Mouse (Mus musculus) lung, postnatal 0 days (tissue): ENCODE measurements at regions not wholly inside any gene's neighbourhood (a gene's known extent, or its start where the extent isn't known, plus 50 kb on each side); places are given as distances from the start of the nearest gene placed in this dataset.
A peak's percentile ranks its signal among the peaks of the same experiment; 100 is the strongest.

Experiments used
- ATAC-seq: fragments of 200-750 bp; cut with Nextera tagmentation; 2 replicates; pipeline ENCODE4 v1.8.0; 2017; ENCODE audit warnings: moderate library complexity
- DNase-seq: peaks from one replicate; pipeline ENCODE4 v3.0.0-alpha.2; 2016; ENCODE audit warnings: low spot score
- H3K27ac ChIP-seq: fragments of 300-500 bp; sonication (generic); 2 replicates; pipeline ENCODE4 v1.5.1; 2014; ENCODE audit warnings: antibody characterized with exemption, mild to moderate bottlenecking, low read length, mixed read lengths
- H3K27me3 ChIP-seq: fragments of 300-500 bp; sonication (generic); replicated peaks from 2 replicates; pipeline ENCODE4 v1.6.1; 2014; ENCODE audit warnings: low read length, mixed read lengths; ENCODE audit not compliant: insufficient read depth
- H3K36me3 ChIP-seq: fragments of 300-500 bp; sonication (generic); 2 replicates; pipeline ENCODE4 v1.6.1; 2014; ENCODE audit warnings: low read length, mixed read lengths; ENCODE audit not compliant: insufficient read depth
- H3K4me1 ChIP-seq: fragments of 300-500 bp; sonication (generic); 2 replicates; pipeline ENCODE4 v1.6.1; 2014; ENCODE audit warnings: antibody characterized with exemption, low read depth, low read length, mixed read lengths; ENCODE audit not compliant: insufficient read depth
- H3K4me2 ChIP-seq: fragments of 300-500 bp; sonication (generic); replicated peaks from 2 replicates; pipeline ENCODE4 v1.6.1; 2014; ENCODE audit warnings: low read depth, mild to moderate bottlenecking, low read length, moderate library complexity, mixed read lengths
- H3K4me3 ChIP-seq: fragments of 300-500 bp; sonication (generic); 2 replicates; pipeline ENCODE4 v1.5.1; 2014; ENCODE audit warnings: low read depth, low read length
- H3K9ac ChIP-seq: fragments of 300-500 bp; sonication (generic); replicated peaks from 2 replicates; pipeline ENCODE4 v1.6.1; 2014; ENCODE audit warnings: low read depth, mild to moderate bottlenecking
- H3K9me3 ChIP-seq: fragments of 300-500 bp; sonication (generic); 2 replicates; pipeline ENCODE4 v1.6.1; 2016; ENCODE audit warnings: low read length, mixed read lengths
- CTCF ChIP-seq: IDR thresholded peaks from 2 replicates; pipeline ENCODE4 v1.5.1; 2016; ENCODE audit warnings: antibody characterized with exemption, mild to moderate bottlenecking
- EP300 ChIP-seq: IDR thresholded peaks from 2 replicates; pipeline ENCODE4 v1.6.1; 2016; ENCODE audit warnings: antibody characterized with exemption, mild to moderate bottlenecking, control low read depth
- WGBS: fragments of 180-500 bp; shearing (Covaris S2); extraction: QIAGEN DNeasy Blood & Tissue Kit; methylation state at CpG from one replicate; pipeline ENCODE4 v1.1.7; 2014; 5-methylcytosine and 5-hydroxymethylcytosine counted together

GRCm38 (mm10) chr7:136159136-136159535 is 443.0 kb upstream of the Mki67 start:
- ATAC-seq = no peak
- Histone ChIP-seq H3K9me3 (no peaks in the 10 kb centered on the region), H3K9ac (no peak overlapping the region), H3K4me3 (no peak overlapping the region), H3K4me1 (no peaks in the 10 kb centered on the region), H3K4me2 (no peak overlapping the region), H3K36me3 (no peaks in the 10 kb centered on the region), H3K27me3 (no peaks in the 10 kb centered on the region), H3K27ac (no peak overlapping the region)
- no peak for DNase-seq
- WGBS = 31% methylated on average over 4 of the region's 4 CpGs
- TF ChIP-seq EP300 (no peak), CTCF (no peak)

DNA sequence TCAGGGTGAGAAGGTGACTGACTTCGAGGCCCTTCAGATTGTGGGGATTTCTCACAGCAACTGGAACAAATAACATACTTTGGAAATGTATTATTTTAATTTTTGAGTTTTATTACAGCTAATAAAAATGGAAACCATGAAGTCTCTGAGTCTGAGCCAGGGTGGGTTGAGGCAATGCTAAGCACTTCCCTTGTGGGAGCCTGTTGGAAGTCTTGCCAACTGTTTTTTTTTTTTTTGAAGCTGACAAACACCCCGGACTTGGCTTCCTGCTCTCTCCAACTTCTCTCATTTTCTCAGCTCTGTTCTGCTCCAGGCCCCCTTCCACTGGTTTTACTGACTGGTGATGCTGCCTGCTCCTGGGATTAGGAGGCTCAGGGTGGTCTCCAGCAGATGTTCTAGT is 445.4 kb upstream of the Mki67 start:
- WGBS = 51% methylated on average over 2 of the region's 2 CpGs
- DNase-seq = no peak
- H3K9ac ChIP-seq = no peak overlapping the region

GRCm38 (mm10) chr7:136164834-136165233 is 448.7 kb upstream of the Mki67 start:
- H3K4me1 ChIP-seq = no peaks in the 10 kb centered on the region
- H3K27me3 ChIP-seq = no peaks in the 10 kb centered on the region
- H3K27ac ChIP-seq = no peak overlapping the region
- no peak overlapping the region for H3K9ac ChIP-seq
- no peak overlapping the region for H3K4me2 ChIP-seq
- DNase-seq (peak; percentile 57), ATAC-seq (peak; percentile 85)
- WGBS = 44% methylated on average over 5 of the region's 5 CpGs
- no peaks in the 10 kb centered on the region for H3K9me3 ChIP-seq
- TF ChIP-seq CTCF = no peak
- TF ChIP-seq EP300 = peak; percentile 66
- H3K4me3 ChIP-seq = no peak overlapping the region
- H3K36me3 ChIP-seq = no peaks in the 10 kb centered on the region

More for the DNA sequence above, 445.4 kb upstream of the Mki67 start:
- Histone ChIP-seq H3K9me3 (no peaks in the 10 kb centered on the region), H3K27me3 (no peaks in the 10 kb centered on the region), H3K36me3 (no peaks in the 10 kb centered on the region), H3K4me2 (no peak overlapping the region), H3K27ac (no peak overlapping the region), H3K4me1 (no peaks in the 10 kb centered on the region), H3K4me3 (no peak overlapping the region)
- no peak for ATAC-seq
- TF ChIP-seq CTCF (no peak), EP300 (no peak)

GRCm38 (mm10) chr7:136169261-136169660 is 453.1 kb upstream of the Mki67 start:
- TF ChIP-seq EP300 (no peak), CTCF (no peak)
- no peak overlapping the region for H3K27ac ChIP-seq
- H3K9ac ChIP-seq = no peak overlapping the region
- no peak overlapping the region for H3K4me3 ChIP-seq
- H3K9me3 ChIP-seq = no peaks in the 10 kb centered on the region
- H3K36me3 ChIP-seq = no peaks in the 10 kb centered on the region
- H3K27me3 ChIP-seq = no peaks in the 10 kb centered on the region
- DNase-seq (no peak), ATAC-seq (no peak)
- WGBS = 70% methylated on average over 4 of the region's 4 CpGs
- no peaks in the 10 kb centered on the region for H3K4me1 ChIP-seq
- no peak overlapping the region for H3K4me2 ChIP-seq

DNA sequence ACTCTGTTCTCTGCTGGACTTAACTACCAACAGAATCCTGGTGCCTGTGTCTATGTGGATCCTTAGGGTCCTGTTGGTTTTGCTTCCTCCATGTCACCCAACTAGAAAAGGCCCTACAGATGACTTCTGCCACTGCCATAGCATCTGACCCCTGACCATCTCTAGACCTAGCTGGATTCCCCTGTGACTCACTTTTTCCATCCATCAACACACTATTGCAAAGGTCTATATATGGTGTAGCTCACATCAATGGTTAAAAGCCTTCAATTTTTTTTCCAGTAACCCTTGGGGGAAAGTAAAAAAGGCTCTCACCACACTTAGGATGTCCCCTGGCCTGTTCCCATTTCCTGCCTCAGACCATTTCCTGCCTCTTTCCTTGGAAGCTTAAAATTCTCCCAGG is 460.2 kb upstream of the Mki67 start:
- Histone ChIP-seq H3K9me3 (no peaks in the 10 kb centered on the region), H3K4me1 (no peaks in the 10 kb centered on the region), H3K36me3 (no peaks in the 10 kb centered on the region), H3K27me3 (no peaks in the 10 kb centered on the region), H3K4me2 (no peak overlapping the region), H3K27ac (no peak overlapping the region), H3K4me3 (no peak overlapping the region), H3K9ac (no peak overlapping the region)
- TF ChIP-seq EP300 (no peak), CTCF (no peak)
- ATAC-seq (no peak), DNase-seq (no peak)

DNA sequence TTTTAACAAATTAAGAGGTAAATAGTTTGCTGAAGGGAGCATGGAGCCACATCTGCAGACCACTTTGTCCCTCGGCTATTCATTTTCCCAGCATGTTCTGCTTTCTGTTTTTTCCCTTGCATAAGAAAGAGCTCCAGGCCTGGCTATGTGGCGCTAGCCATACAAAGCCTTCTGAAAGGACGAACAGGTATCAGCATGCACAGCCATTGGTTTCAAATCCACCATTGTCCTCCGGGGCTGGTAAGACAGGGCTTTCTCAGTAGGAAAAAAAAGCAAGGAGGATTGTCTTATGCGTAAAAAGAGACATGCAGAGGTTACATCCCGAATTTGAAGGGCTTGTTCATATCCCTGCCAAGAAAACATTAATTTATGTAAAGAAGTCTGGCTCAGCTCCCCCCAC is 464.8 kb upstream of the Mki67 start:
- TF ChIP-seq EP300 = no peak
- TF ChIP-seq CTCF = no peak
- Histone ChIP-seq H3K9ac (no peak overlapping the region), H3K4me2 (no peak overlapping the region), H3K4me1 (peaks cover 7% of the 10 kb centered on the region; the same call in 1 of the 2 replicates), H3K27ac (no peak overlapping the region), H3K36me3 (no peaks in the 10 kb centered on the region), H3K27me3 (no peaks in the 10 kb centered on the region), H3K9me3 (no peaks in the 10 kb centered on the region), H3K4me3 (no peak overlapping the region)
- WGBS = 70% methylated on average over 6 of the region's 6 CpGs
- ATAC-seq = no peak
- no peak for DNase-seq

GRCm38 (mm10) chr7:136182101-136182500 is 465.9 kb upstream of the Mki67 start:
- Histone ChIP-seq H3K4me1 (peaks cover 7% of the 10 kb centered on the region; the same call in 1 of the 2 replicates), H3K9ac (no peak overlapping the region), H3K9me3 (no peaks in the 10 kb centered on the region), H3K4me2 (no peak overlapping the region), H3K27me3 (no peaks in the 10 kb centered on the region), H3K4me3 (no peak overlapping the region), H3K36me3 (no peaks in the 10 kb centered on the region), H3K27ac (no peak overlapping the region)
- DNase-seq (no peak), ATAC-seq (no peak)
- WGBS = 47% methylated on average over 5 of the region's 5 CpGs
- no peak for TF ChIP-seq CTCF
